ENCODE assay signal across 19 mouse cellular contexts in genomic region chr9:61011066-61011465, GRCm38 (mm10).
A peak's percentile ranks its signal among the peaks of the same experiment; 100 is the strongest.
DNase-seq lines count a peak whose midpoint lies in the region; ATAC-seq and TF ChIP-seq lines count a peak whose summit lies in the region.
"Had no signal": no experiment of that assay in that cellular context is flagged by ENCODE, and none has a peak within 500 bp of the region (broad histone marks: within the 10 kb centered on the region; RNA-seq: fewer than 3 reads in every experiment).

No protein-coding gene starts in this region.

- TF ChIP-seq CTCF in intestine, postnatal 0 days (IDR thresholded peaks at IDR 0.05; ENCODE audit: low read depth): peak; percentile 49; the same call in 1 of the 2 replicates
- TF ChIP-seq CTCF in midbrain, postnatal 0 days (IDR thresholded peaks at IDR 0.05): peak; percentile 36

- no peak overlapping the region for H3K9ac ChIP-seq in intestine, postnatal 0 days (ENCODE audit: low read depth, low read length)
- no peak overlapping the region for H3K9ac ChIP-seq in intestine, embryonic 16.5 days (ENCODE audit: low read depth, low read length)
- no peak overlapping the region for H3K9ac ChIP-seq in midbrain, postnatal 0 days (replicated peaks; ENCODE audit: low read length, poor library complexity, severe bottlenecking)
- no peak overlapping the region for H3K9ac ChIP-seq in midbrain, embryonic 14.5 days (replicated peaks; ENCODE audit: low read length)
- H3K9ac ChIP-seq: embryonic facial prominence, embryonic 15.5 days; forebrain, embryonic 15.5 days; hindbrain, embryonic 14.5 days; kidney, embryonic 15.5 days; limb, embryonic 12.5 days; midbrain, embryonic 13.5 days; neural tube, embryonic 13.5 days had no signal

- DNase-seq in midbrain, postnatal 0 days (ENCODE audit: low spot score): no peak
- no peak for DNase-seq in midbrain, embryonic 14.5 days
- DNase-seq in ES-CJ7 (ENCODE audit: low read depth, low spot score): peak; percentile 52
- DNase-seq in naive thymus-derived CD4-positive, alpha-beta T cell, adult 2 months (ENCODE audit: low read depth): peak; percentile 57
- DNase-seq in MN1 (ENCODE audit: low spot score): no peak
- no peak for DNase-seq in cerebellum, postnatal 10 days
- DNase-seq: cerebellum, postnatal 25 days; gastrocnemius, postnatal 14 days; lung, postnatal 4 days; right cerebral cortex, adult 18-20 months had no signal

- H3K4me2 ChIP-seq in intestine, postnatal 0 days (replicated peaks; ENCODE audit: low read depth): no peak overlapping the region
- no peak overlapping the region for H3K4me2 ChIP-seq in intestine, embryonic 16.5 days (ENCODE audit: low read depth, low read length)
- H3K4me2 ChIP-seq in midbrain, postnatal 0 days (ENCODE audit: low read depth, low read length, poor library complexity, severe bottlenecking): no peak overlapping the region
- no peak overlapping the region for H3K4me2 ChIP-seq in midbrain, embryonic 14.5 days (ENCODE audit: low read length)
- H3K4me2 ChIP-seq: embryonic facial prominence, embryonic 15.5 days; forebrain, embryonic 15.5 days; hindbrain, embryonic 14.5 days; kidney, embryonic 15.5 days; limb, embryonic 12.5 days; midbrain, embryonic 13.5 days; neural tube, embryonic 13.5 days had no signal

- no peaks in the 10 kb centered on the region for H3K4me1 ChIP-seq in intestine, postnatal 0 days (replicated peaks; ENCODE audit: control insufficient read depth, insufficient read depth, low read length)
- H3K4me1 ChIP-seq in intestine, embryonic 16.5 days (ENCODE audit: control insufficient read depth, insufficient read depth, low read length): 0 out of 2 replicates have a peak, but pooled peaks cover 3% of the 10 kb centered on the region
- H3K4me1 ChIP-seq in midbrain, postnatal 0 days (ENCODE audit: insufficient read depth, low read length): no peaks in the 10 kb centered on the region
- peaks cover 8% of the 10 kb centered on the region for H3K4me1 ChIP-seq in midbrain, embryonic 14.5 days (ENCODE audit: control insufficient read depth, insufficient read depth, low read length)
- H3K4me1 ChIP-seq: forebrain, embryonic 15.5 days; neural tube, embryonic 13.5 days had no signal

- no peaks in the 10 kb centered on the region for H3K36me3 ChIP-seq in intestine, postnatal 0 days (ENCODE audit: control insufficient read depth, insufficient read depth)
- no peaks in the 10 kb centered on the region for H3K36me3 ChIP-seq in intestine, embryonic 16.5 days (ENCODE audit: control insufficient read depth, insufficient read depth, low read length)
- H3K36me3 ChIP-seq in midbrain, postnatal 0 days (ENCODE audit: insufficient read depth, low read length): no peaks in the 10 kb centered on the region
- no peaks in the 10 kb centered on the region for H3K36me3 ChIP-seq in midbrain, embryonic 14.5 days (ENCODE audit: control insufficient read depth, insufficient read depth, low read length)
- H3K36me3 ChIP-seq: embryonic facial prominence, embryonic 15.5 days; forebrain, embryonic 15.5 days; kidney, embryonic 15.5 days; limb, embryonic 12.5 days; midbrain, embryonic 13.5 days; neural tube, embryonic 13.5 days had no signal

- no peak overlapping the region for H3K27ac ChIP-seq in intestine, postnatal 0 days (ENCODE audit: low read depth, low read length)
- no peak overlapping the region for H3K27ac ChIP-seq in intestine, embryonic 16.5 days (ENCODE audit: low read length)
- no peak overlapping the region for H3K27ac ChIP-seq in midbrain, postnatal 0 days (ENCODE audit: low read depth, low read length)
- no peak overlapping the region for H3K27ac ChIP-seq in midbrain, embryonic 14.5 days (replicated peaks; ENCODE audit: low read depth, low read length)
- H3K27ac ChIP-seq: embryonic facial prominence, embryonic 15.5 days; forebrain, embryonic 15.5 days; hindbrain, embryonic 14.5 days; kidney, embryonic 15.5 days; limb, embryonic 12.5 days; midbrain, embryonic 13.5 days; neural tube, embryonic 13.5 days had no signal

- no peak for ATAC-seq in intestine, postnatal 0 days
- ATAC-seq in intestine, embryonic 16.5 days: no peak
- ATAC-seq in midbrain, postnatal 0 days (ENCODE audit: low FRiP score): no peak
- ATAC-seq in midbrain, embryonic 14.5 days (ENCODE audit: low FRiP score, low TSS enrichment): no peak
- ATAC-seq: forebrain, embryonic 15.5 days; midbrain, embryonic 13.5 days had no signal

- H3K27me3 ChIP-seq in intestine, postnatal 0 days (replicated peaks; ENCODE audit: control insufficient read depth, insufficient read depth, low read length): no peaks in the 10 kb centered on the region
- H3K27me3 ChIP-seq in intestine, embryonic 16.5 days (replicated peaks; ENCODE audit: control insufficient read depth, insufficient read depth, low read length): no peaks in the 10 kb centered on the region
- no peaks in the 10 kb centered on the region for H3K27me3 ChIP-seq in midbrain, postnatal 0 days (ENCODE audit: insufficient read depth, low read length)
- H3K27me3 ChIP-seq in midbrain, embryonic 14.5 days (ENCODE audit: control insufficient read depth, insufficient read depth, low read length): no peaks in the 10 kb centered on the region
- H3K27me3 ChIP-seq: forebrain, embryonic 15.5 days; kidney, embryonic 15.5 days had no signal

- no peak overlapping the region for H3K4me3 ChIP-seq in intestine, postnatal 0 days (ENCODE audit: low read depth, low read length)
- H3K4me3 ChIP-seq in intestine, embryonic 16.5 days (ENCODE audit: low read length): no peak overlapping the region
- H3K4me3 ChIP-seq in midbrain, postnatal 0 days (ENCODE audit: low read depth, low read length): no peak overlapping the region
- no peak overlapping the region for H3K4me3 ChIP-seq in midbrain, embryonic 14.5 days (replicated peaks; ENCODE audit: low read depth, low read length)
- H3K4me3 ChIP-seq: embryonic facial prominence, embryonic 15.5 days; forebrain, embryonic 15.5 days; kidney, embryonic 15.5 days; limb, embryonic 12.5 days; midbrain, embryonic 13.5 days; neural tube, embryonic 13.5 days had no signal

- no peaks in the 10 kb centered on the region for H3K9me3 ChIP-seq in intestine, postnatal 0 days (ENCODE audit: control insufficient read depth)
- H3K9me3 ChIP-seq in intestine, embryonic 16.5 days (ENCODE audit: control insufficient read depth, low read length): no peaks in the 10 kb centered on the region
- H3K9me3 ChIP-seq in midbrain, postnatal 0 days (ENCODE audit: low read length): no peaks in the 10 kb centered on the region
- H3K9me3 ChIP-seq in midbrain, embryonic 14.5 days (ENCODE audit: control insufficient read depth, low read length): peaks cover 5% of the 10 kb centered on the region; the same call in 1 of the 2 replicates
- H3K9me3 ChIP-seq: embryonic facial prominence, embryonic 15.5 days; forebrain, embryonic 15.5 days had no signal

Comparison
In these comparisons a context has a peak if more than half of its experiments do, and no peak if none do; other contexts are left out.
1. DNase-seq: peak in ES-CJ7 (single experiment) and naive thymus-derived CD4-positive, alpha-beta T cell, adult 2 months (single experiment); none in midbrain, postnatal 0 days (single experiment), midbrain, embryonic 14.5 days (single experiment), MN1 (single experiment) and cerebellum, postnatal 10 days (0 of 2).